Mouse (Mus musculus) forebrain, postnatal 0 days (tissue): Measurements from ENCODE around the gene Nsrp1. TPM values are rescaled to one million over a fixed set of nuclear protein-coding genes. Genes with fewer than 3 reads are reported as not detected.

Experiments used
- ATAC-seq: fragments of 200-750 bp; cut with Nextera tagmentation; 2 replicates; pipeline ENCODE4 v1.8.0; 2017; ENCODE audit warnings: mild to moderate bottlenecking, moderate library complexity
- DNase-seq: peaks from one replicate; pipeline ENCODE4 v3.0.0-alpha.2; 2015
- H3K27ac ChIP-seq: fragments of 300-500 bp; sonication (generic); 2 replicates; pipeline ENCODE4 v1.5.1; 2014; ENCODE audit warnings: low read depth, mild to moderate bottlenecking, antibody characterized with exemption, low read length, moderate library complexity, mixed read lengths
- H3K27me3 ChIP-seq: fragments of 300-500 bp; sonication (generic); 2 replicates; pipeline ENCODE4 v1.6.1; 2014; ENCODE audit warnings: mild to moderate bottlenecking, low read length, mixed read lengths; ENCODE audit not compliant: insufficient read depth
- H3K36me3 ChIP-seq: fragments of 300-500 bp; sonication (generic); 2 replicates; pipeline ENCODE4 v1.6.1; 2014; ENCODE audit warnings: mild to moderate bottlenecking, moderate library complexity; ENCODE audit not compliant: insufficient read depth
- H3K4me1 ChIP-seq: fragments of 300-500 bp; sonication (generic); 2 replicates; pipeline ENCODE4 v1.6.1; 2014; ENCODE audit warnings: antibody characterized with exemption; ENCODE audit not compliant: insufficient read depth
- H3K4me2 ChIP-seq: fragments of 300-500 bp; sonication (generic); 2 replicates; pipeline ENCODE4 v1.6.1; 2014; ENCODE audit warnings: low read depth, mild to moderate bottlenecking, moderate library complexity
- H3K4me3 ChIP-seq: fragments of 300-500 bp; sonication (generic); 2 replicates; pipeline ENCODE4 v1.5.1; 2014; ENCODE audit warnings: low read depth, low read length, mixed read lengths
- H3K9ac ChIP-seq: fragments of 300-500 bp; sonication (generic); 2 replicates; pipeline ENCODE4 v1.6.1; 2014; ENCODE audit warnings: mild to moderate bottlenecking
- H3K9me3 ChIP-seq: fragments of 300-500 bp; sonication (generic); 2 replicates; pipeline ENCODE4 v1.6.1; 2016; ENCODE audit warnings: low read length
- CTCF ChIP-seq: sonication (generic); IDR thresholded peaks from 2 replicates; pipeline ENCODE4 v1.5.1; 2016; ENCODE audit warnings: antibody characterized with exemption, control low read depth, low read depth
- WGBS: fragments of 180-500 bp; shearing (Covaris S2); extraction: QIAGEN DNeasy Blood & Tissue Kit; methylation state at CpG from one replicate; pipeline ENCODE4 v1.1.7; 2014; 5-methylcytosine and 5-hydroxymethylcytosine counted together
- microRNA counts: library from miRNA; unstranded; fragments of <30 nt; microRNA quantifications from one replicate; lab custom pipeline; 2015
- microRNA-seq, 2 experiments: library from miRNA; unstranded; fragments of <30 nt; microRNA quantifications; one replicate each; pipeline ENCODE4; 2016
- polyA plus RNA-seq: library from polyadenylated mRNA; unstranded; fragments of >200 nt; fragmentation: Nextera tagmentation; extraction: Ambion mirVana; gene quantifications from 2 replicates; pipeline ENCODE4 v1.2.1, GENCODE M21; 2015
- total RNA-seq: library from RNA; depleted of rRNA; stranded (reverse); fragments of >200 nt; gene quantifications from 2 replicates; pipeline ENCODE4 v1.2.3, GENCODE M21; 2014; rRNA removed

Gene Nsrp1
- total and polyA plus RNA-seq, 2 experiments from 2014 or later, result 5.7 to 49.9 TPM

DNA sequence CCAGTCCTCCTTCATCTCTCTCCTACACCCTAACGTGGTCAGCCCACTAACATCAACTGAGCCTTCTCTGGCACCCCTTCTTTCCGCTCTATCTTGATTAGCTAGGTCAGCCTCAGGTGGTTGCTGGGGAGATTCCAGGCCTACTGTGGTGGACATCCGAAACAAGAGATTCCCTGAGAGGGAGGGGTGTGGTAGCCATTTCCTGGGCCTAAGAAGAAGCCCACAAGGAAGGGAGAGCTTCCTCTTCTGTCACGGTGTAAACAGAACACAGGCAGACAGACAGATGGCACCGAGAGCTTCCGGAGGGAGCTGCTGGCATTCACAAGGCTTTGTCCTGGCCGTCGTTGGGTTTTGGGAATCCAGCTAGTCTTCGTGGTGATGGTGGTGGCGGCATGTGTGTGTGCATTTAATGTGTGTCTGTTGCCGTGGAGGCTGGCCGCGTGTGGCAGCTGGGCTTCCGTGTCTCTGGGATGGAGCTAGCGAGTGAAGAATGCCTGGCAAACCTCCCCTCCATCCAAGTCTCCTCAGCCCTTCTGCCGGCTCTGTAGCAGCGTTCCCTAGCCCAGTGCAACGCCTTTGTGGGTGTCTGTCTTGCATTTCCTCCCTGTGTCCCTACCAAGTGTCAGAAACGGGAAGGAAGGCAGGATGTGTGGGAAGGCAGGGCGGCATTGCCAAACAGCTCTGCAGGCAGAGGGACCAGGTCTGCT, 82.1 kb downstream of the Nsrp1 start:
- TF ChIP-seq CTCF, result no peak
- Histone ChIP-seq H3K27ac (no peak overlapping the region), H3K27me3 (peaks cover 25% of the 10 kb centered on the region; the same call in 1 of the 2 replicates), H3K9me3 (no peaks in the 10 kb centered on the region), H3K9ac (no peak overlapping the region), H3K4me1 (peaks cover 6% of the 10 kb centered on the region; the same call in 1 of the 2 replicates), H3K4me3 (no peak overlapping the region), H3K4me2 (no peak overlapping the region; the same call in 1 of the 2 replicates), H3K36me3 (no peaks in the 10 kb centered on the region)
- peak; percentile 50 for DNase-seq
- WGBS, result 40% methylated on average over 20 of the region's 20 CpGs
- ATAC-seq, result peak; percentile 51

MicroRNA genes within 50 kb of the gene (microRNA counts, 519-probe panel; counts per million panel counts)
- microRNA mmu-miR-423-3p (lab: Ali Mortazavi, UCI), result 3,778 counts per million, percentile 40 among the panel's probes with 10 or more counts
- microRNA mmu-miR-423-5p (lab: Ali Mortazavi, UCI), result 3,419 counts per million, percentile 31 among the panel's probes with 10 or more counts

Small RNA genes within 50 kb of the gene (microRNA-seq; reads per million reads assigned to microRNA genes)
- 943 to 3,798 reads per million in 2 experiments for gene Mir423

Other genes starting within 250 kb of the Nsrp1 start
- 35.5 and 44.0 TPM in 2 replicates for gene Cpd, start 231.4 kb downstream of the Nsrp1 start, total RNA-seq
- 3.9 and 5.6 TPM in 2 replicates for gene Cpd, start 231.4 kb downstream of the Nsrp1 start, polyA plus RNA-seq
- not detected in 2 replicates for gene Tmigd1, start 176.3 kb downstream of the Nsrp1 start, total RNA-seq
- 0.13 TPM in 1 of 2 replicates, not detected in the other for gene Tmigd1, start 176.3 kb downstream of the Nsrp1 start, polyA plus RNA-seq
- 98.1 and 106 TPM in 2 replicates for gene Blmh, start 153.6 kb downstream of the Nsrp1 start, total RNA-seq
- 91.1 and 111 TPM in 2 replicates for gene Blmh, start 153.6 kb downstream of the Nsrp1 start, polyA plus RNA-seq
- 1.3 and 3.0 TPM in 2 replicates for gene Slc6a4, start 79.8 kb downstream of the Nsrp1 start, total RNA-seq
- 2.2 and 3.0 TPM in 2 replicates for gene Slc6a4, start 79.8 kb downstream of the Nsrp1 start, polyA plus RNA-seq
- gene Efcab5, start 110.5 kb upstream of the Nsrp1 start, total RNA-seq, result 1.9 and 3.1 TPM in 2 replicates
- 0.62 and 0.68 TPM in 2 replicates for gene Efcab5, start 110.5 kb upstream of the Nsrp1 start, polyA plus RNA-seq
- gene Ssh2, start 137.9 kb upstream of the Nsrp1 start, total RNA-seq, result 28.9 and 40.2 TPM in 2 replicates
- gene Ssh2, start 137.9 kb upstream of the Nsrp1 start, polyA plus RNA-seq, result 8.2 and 12.7 TPM in 2 replicates